ENCODE assay signal across 8 mouse cellular contexts in genomic region chr9:95697808-95698207, GRCm38 (mm10). TPM values are rescaled to one million over a fixed set of nuclear protein-coding genes. Genes with fewer than 3 reads are reported as not detected.
DNase-seq lines count a peak whose midpoint lies in the region; ATAC-seq and TF ChIP-seq lines count a peak whose summit lies in the region.

No protein-coding gene starts in this region.

- H3K36me3 ChIP-seq in lung, embryonic 14.5 days (ENCODE audit: insufficient read depth), result no peaks in the 10 kb centered on the region
- H3K36me3 ChIP-seq in embryonic facial prominence, embryonic 10.5 days (replicated peaks), result no peaks in the 10 kb centered on the region

- peak; percentile 28 for DNase-seq in gastrocnemius, adult 2 months
- no peak for DNase-seq in gastrocnemius, adult 18-20 months (ENCODE audit: low spot score)
- DNase-seq in lung, embryonic 14.5 days, result peak; percentile 74
- DNase-seq in lung, adult 2 months, result no peak
- DNase-seq in ZHBTc4 (ENCODE audit: low read depth, low spot score), result peak; percentile 68
- DNase-seq in embryonic facial prominence, embryonic 10.5 days (ENCODE audit: low spot score), result peak; percentile 36
- peak; percentile 43 for DNase-seq in mesoderm, embryonic 11.5 days (ENCODE audit: low read depth, low spot score)
- no peak for DNase-seq in neural tube, embryonic 10.5 days (ENCODE audit: extremely low spot score, low spot score)

- H3K4me3 ChIP-seq in gastrocnemius, adult 2 months, result no peak overlapping the region
- no peak overlapping the region for H3K4me3 ChIP-seq in lung, embryonic 14.5 days (ENCODE audit: low read depth, low read length)
- H3K4me3 ChIP-seq in lung, adult 2 months (replicated peaks; ENCODE audit: extremely low read depth, low read depth, low read length), result no peak overlapping the region
- H3K4me3 ChIP-seq in embryonic facial prominence, embryonic 10.5 days, result no peak overlapping the region

- TF ChIP-seq POLR2A in lung, adult 2 months (IDR thresholded peaks at IDR 0.05; ENCODE audit: borderline replicate concordance, extremely low read depth, low read depth, low read length), result no peak

- H3K27me3 ChIP-seq in lung, embryonic 14.5 days (ENCODE audit: insufficient read depth, low read length), result no peaks in the 10 kb centered on the region
- H3K27me3 ChIP-seq in embryonic facial prominence, embryonic 10.5 days (replicated peaks; ENCODE audit: low read depth, poor library complexity, severe bottlenecking), result no peaks in the 10 kb centered on the region

- peak; percentile 73 for TF ChIP-seq CTCF in gastrocnemius, adult 2 months (IDR thresholded peaks at IDR 0.05)
- TF ChIP-seq CTCF in lung, embryonic 14.5 days (IDR thresholded peaks at IDR 0.05; ENCODE audit: low read depth), result peak; percentile 69
- no peak for TF ChIP-seq CTCF in lung, adult 2 months (IDR thresholded peaks at IDR 0.05; ENCODE audit: insufficient read depth, low read length)

- no peak for ATAC-seq in lung, embryonic 14.5 days (ENCODE audit: insufficient read depth)

- no peaks in the 10 kb centered on the region for H3K4me1 ChIP-seq in lung, embryonic 14.5 days (ENCODE audit: insufficient read depth)
- no peaks in the 10 kb centered on the region for H3K4me1 ChIP-seq in lung, adult 2 months (ENCODE audit: control insufficient read depth, insufficient read depth, low read length)
- peaks cover 3% of the 10 kb centered on the region for H3K4me1 ChIP-seq in embryonic facial prominence, embryonic 10.5 days

- no peaks in the 10 kb centered on the region for H3K9me3 ChIP-seq in lung, embryonic 14.5 days (ENCODE audit: low read depth, low read length)
- no peaks in the 10 kb centered on the region for H3K9me3 ChIP-seq in embryonic facial prominence, embryonic 10.5 days

- no peak overlapping the region for H3K27ac ChIP-seq in gastrocnemius, adult 2 months
- H3K27ac ChIP-seq in lung, embryonic 14.5 days (ENCODE audit: low read depth), result no peak overlapping the region
- H3K27ac ChIP-seq in embryonic facial prominence, embryonic 10.5 days (replicated peaks), result no peak overlapping the region

- intact Hi-C loops in gastrocnemius, adult 2 months (cut with DNase I), result loop anchor here (2.0 to 5.0 kb wide), 2 partner anchors 91 to 157 kb away; no protein-coding TSS in a partner anchor

- no peak overlapping the region for H3K9ac ChIP-seq in lung, embryonic 14.5 days

- H3K4me2 ChIP-seq in lung, embryonic 14.5 days, result no peak overlapping the region

- 55% methylated on average over 2 of the region's 2 CpGs for WGBS in lung, embryonic 14.5 days
- WGBS in lung, adult 2 months, result 49% methylated on average over 2 of the region's 2 CpGs
- 54% methylated on average over 2 of the region's 2 CpGs for WGBS in embryonic facial prominence, embryonic 10.5 days

RNA-seq across cellular contexts. Expression of gene Trpc1, which starts 52.4 kb away (rescaled TPM):
- 1 to 10 TPM in 1 of 2 experiments, under 1 TPM in 1; 0.71 to 1.2 TPM for total RNA-seq in gastrocnemius, adult 2 months (2021)
- total RNA-seq in gastrocnemius, adult 18-20 months (2021), result 1 to 10 TPM in 1 of 2 experiments, under 1 TPM in 1; 0.84 to 1.8 TPM
- polyA plus RNA-seq in lung, embryonic 14.5 days (2014; fragmentation: Nextera tagmentation; extraction: Ambion mirVana), result 4.6 and 5.7 TPM in 2 replicates
- polyA plus RNA-seq in lung, adult 2 months (2012; rRNA removed), result 5.7 and 6.4 TPM in 2 replicates
- polyA plus RNA-seq in embryonic facial prominence, embryonic 10.5 days (2016; fragmentation: Nextera tagmentation; extraction: Ambion mirVana), result 1.9 and 2.4 TPM in 2 replicates

Comparison
In these comparisons a context has a peak if more than half of its experiments do, and no peak if none do; other contexts are left out.
1. DNase-seq: peak in gastrocnemius, adult 2 months (single experiment), lung, embryonic 14.5 days (single experiment), ZHBTc4 (single experiment), embryonic facial prominence, embryonic 10.5 days (single experiment) and mesoderm, embryonic 11.5 days (single experiment); none in gastrocnemius, adult 18-20 months (single experiment), lung, adult 2 months (single experiment) and neural tube, embryonic 10.5 days (single experiment).